Mouse (Mus musculus) E14TG2a.4 (cell line): ENCODE results near the gene Schip1.

ENCODE experiments used
- H3K27me3 ChIP-seq: 2 replicates; pipeline ENCODE4 v1.6.1; 2014; ENCODE audit warnings: low read length, control low read depth; ENCODE audit not compliant: insufficient read depth
- H3K36me3 ChIP-seq: 2 replicates; pipeline ENCODE4 v1.6.1; 2014; ENCODE audit warnings: low read length, control low read depth; ENCODE audit not compliant: insufficient read depth
- H3K4me1 ChIP-seq: replicated peaks from 2 replicates; pipeline ENCODE4 v1.6.1; 2014; ENCODE audit warnings: low read depth, low read length, control low read depth
- H3K4me3 ChIP-seq: replicated peaks from 2 replicates; pipeline ENCODE4 v1.5.1; 2014; ENCODE audit warnings: mild to moderate bottlenecking, low read length
- H3K9me3 ChIP-seq: 2 replicates; pipeline ENCODE4 v1.6.1; 2014; ENCODE audit warnings: low read length, control low read depth
- CTCF ChIP-seq: conservative IDR thresholded peaks from 2 replicates; pipeline ENCODE4 v1.5.1; 2014; ENCODE audit warnings: low read length
- NANOG ChIP-seq: IDR thresholded peaks from 2 replicates; pipeline ENCODE4 v1.6.1; 2014; ENCODE audit warnings: borderline replicate concordance, low read length, mixed read lengths
- POU5F1 ChIP-seq: IDR thresholded peaks from 2 replicates; pipeline ENCODE4 v1.6.1; 2014; ENCODE audit warnings: low read length, borderline replicate concordance

The Schip1 gene

DNA sequence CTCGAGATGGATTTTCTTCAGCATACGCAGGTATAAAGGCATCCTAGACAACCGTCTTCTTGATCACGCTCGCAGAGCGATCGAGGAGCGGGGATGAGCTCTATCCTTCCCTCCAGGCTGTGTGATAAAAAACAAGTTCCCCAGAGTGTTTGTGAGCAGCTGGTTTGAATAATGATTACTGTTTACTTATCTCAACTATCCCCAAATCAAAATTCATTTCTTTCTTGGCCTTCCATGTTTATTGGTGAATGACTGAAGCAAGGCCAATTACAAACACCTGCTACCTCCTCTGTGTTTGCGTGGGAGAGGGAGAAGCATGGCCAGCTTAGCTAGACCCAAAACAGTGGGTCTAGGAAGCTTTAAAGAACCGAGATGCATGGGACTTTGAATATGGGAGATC lies 540.4 kb downstream of the Schip1 start:
- H3K4me1 ChIP-seq: peaks cover 52% of the 10 kb centered on the region
- TF ChIP-seq CTCF (no peak), POU5F1 (no peak), NANOG (no peak)
- H3K36me3 ChIP-seq: peaks cover 63% of the 10 kb centered on the region
- H3K9me3 ChIP-seq: no peaks in the 10 kb centered on the region
- H3K27me3 ChIP-seq: no peaks in the 10 kb centered on the region
- H3K4me3 ChIP-seq: no peak overlapping the region

DNA sequence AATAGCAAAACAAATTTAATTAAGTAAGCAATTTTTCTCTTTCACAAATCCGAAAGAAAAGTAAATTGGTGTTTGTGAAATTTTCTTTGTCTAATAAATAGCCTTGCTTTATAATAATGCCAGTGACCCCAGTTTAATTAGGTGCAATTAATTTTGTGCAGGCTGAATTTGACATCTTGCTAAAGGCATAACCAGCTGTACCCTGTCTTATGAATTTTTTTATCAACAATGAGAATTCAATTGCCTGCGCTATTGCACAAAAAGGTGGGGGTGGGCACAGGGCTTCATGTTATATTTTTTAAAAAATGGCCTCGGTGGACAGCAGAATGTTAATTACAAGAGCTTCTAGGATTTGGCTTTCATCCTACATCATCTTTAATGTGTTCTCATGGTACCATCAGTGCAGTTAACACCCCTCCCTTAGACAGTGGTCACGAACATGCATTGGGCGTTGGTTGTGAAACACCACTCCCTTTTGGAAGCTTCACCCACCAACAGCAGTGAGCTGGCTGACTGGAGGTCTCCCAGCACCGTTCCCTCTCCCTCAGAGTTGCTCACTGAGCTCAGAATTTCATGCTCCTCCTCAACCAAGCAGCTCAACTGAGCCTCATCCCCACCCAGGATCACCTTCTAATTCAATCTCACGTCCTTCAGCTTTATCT lies 541.5 kb downstream of the Schip1 start:
- TF ChIP-seq POU5F1: no peak
- TF ChIP-seq NANOG: no peak
- TF ChIP-seq CTCF: no peak
- Histone ChIP-seq H3K4me3 (no peak overlapping the region), H3K27me3 (no peaks in the 10 kb centered on the region), H3K4me1 (peaks cover 52% of the 10 kb centered on the region), H3K36me3 (peaks cover 65% of the 10 kb centered on the region), H3K9me3 (no peaks in the 10 kb centered on the region)

DNA sequence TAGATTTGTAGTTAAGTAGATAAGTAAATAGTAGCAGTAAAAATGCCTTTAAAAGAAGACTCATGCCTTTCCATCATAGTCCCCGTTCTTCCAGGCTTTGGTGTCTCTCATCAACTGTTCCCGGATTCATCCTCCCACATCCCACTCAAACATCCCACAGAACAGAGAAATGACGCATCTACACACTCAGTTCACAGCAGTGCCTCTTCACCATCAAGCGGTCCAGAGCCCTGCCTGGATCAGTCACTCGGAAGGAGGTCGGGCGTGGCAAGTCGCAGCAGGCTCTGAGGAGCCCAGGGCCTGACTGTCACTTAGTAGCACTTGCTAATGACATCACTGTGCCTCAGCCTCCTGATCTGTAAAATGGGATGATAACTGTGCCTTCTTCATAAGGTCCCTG lies 542.1 kb downstream of the Schip1 start:
- no peaks in the 10 kb centered on the region for H3K9me3 ChIP-seq
- no peak overlapping the region for H3K4me3 ChIP-seq
- H3K4me1 ChIP-seq: peaks cover 52% of the 10 kb centered on the region
- no peaks in the 10 kb centered on the region for H3K27me3 ChIP-seq
- peaks cover 67% of the 10 kb centered on the region for H3K36me3 ChIP-seq
- TF ChIP-seq CTCF (no peak), POU5F1 (no peak), NANOG (no peak)

DNA sequence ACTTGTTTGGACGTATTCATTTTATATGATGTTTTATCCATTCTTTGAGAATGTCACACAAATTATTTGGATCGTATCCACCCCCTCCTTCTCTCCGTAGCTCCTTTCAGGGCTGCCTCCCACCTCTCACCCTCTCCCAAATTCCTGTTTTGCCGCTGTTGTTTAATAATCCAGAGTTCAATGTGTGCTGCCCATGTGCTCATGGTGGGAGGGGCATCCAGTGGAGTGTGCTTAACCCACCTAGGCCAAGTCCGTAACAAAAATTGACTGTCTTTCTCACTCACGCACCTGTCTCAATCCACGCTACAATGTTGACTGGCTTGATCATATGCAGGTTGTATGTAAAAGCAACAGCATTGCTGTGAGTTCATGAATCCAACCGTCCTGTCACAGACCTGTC lies 542.7 kb downstream of the Schip1 start:
- H3K4me1 ChIP-seq: peaks cover 52% of the 10 kb centered on the region
- no peak overlapping the region for H3K4me3 ChIP-seq
- TF ChIP-seq CTCF (no peak), NANOG (no peak), POU5F1 (no peak)
- H3K27me3 ChIP-seq: no peaks in the 10 kb centered on the region
- H3K36me3 ChIP-seq: peaks cover 61% of the 10 kb centered on the region
- H3K9me3 ChIP-seq: no peaks in the 10 kb centered on the region

DNA sequence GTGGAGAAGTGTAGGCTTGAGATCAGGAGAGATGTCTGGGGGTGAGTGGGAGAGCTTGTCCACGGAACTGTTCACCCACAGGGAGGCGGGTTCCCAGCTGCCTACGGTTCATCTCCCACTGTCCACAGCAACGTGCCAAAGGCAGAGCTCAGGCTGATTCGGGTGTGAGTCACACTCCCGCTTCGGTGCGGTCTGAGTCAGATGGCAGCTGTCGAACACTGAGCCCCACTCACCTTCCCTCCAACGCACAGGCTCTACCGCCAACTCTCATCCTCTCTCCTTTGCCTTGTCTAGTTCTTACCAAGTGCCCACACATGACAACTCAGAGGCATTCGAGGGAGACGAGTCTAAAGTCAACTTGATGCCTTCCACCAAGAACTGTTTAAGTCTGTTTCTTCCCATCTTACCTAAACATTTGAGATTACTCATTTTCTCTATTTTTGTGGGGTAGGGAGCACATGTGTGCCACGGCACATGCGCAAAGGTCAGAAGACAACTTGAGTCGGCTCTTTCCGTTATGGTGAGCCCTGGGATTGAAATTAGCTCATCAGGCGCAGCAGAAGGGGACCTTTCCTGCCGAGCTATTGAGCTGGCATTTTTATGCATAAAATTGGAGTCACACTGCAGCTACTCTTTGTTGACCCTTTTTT lies 544.4 kb downstream of the Schip1 start:
- Histone ChIP-seq H3K9me3 (no peaks in the 10 kb centered on the region), H3K4me3 (peak overlapping the region; percentile 45; the same call in 1 of the 2 replicates), H3K27me3 (no peaks in the 10 kb centered on the region), H3K36me3 (peaks cover 58% of the 10 kb centered on the region), H3K4me1 (peaks cover 56% of the 10 kb centered on the region)
- TF ChIP-seq NANOG (no peak), POU5F1 (no peak), CTCF (no peak)

DNA sequence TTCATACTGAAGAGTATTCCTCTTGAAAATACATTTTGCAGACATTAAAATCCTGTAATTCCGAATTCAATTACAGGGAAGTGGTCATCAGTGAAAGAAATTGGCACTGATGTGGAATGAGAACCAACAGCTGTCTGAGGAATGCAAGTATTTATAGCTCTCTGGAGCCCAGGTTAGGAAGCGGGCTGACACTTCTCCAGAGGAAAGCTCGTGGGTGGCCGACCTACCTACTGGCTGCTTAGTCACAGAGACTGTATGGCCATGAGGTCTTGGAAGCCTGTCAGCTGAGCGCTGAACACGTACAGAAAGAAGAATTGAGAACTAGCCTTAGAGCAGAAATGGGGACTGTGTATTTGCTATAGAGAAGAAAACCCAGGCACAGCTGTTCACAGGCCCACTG lies 545.4 kb downstream of the Schip1 start:
- H3K9me3 ChIP-seq: no peaks in the 10 kb centered on the region
- H3K27me3 ChIP-seq: no peaks in the 10 kb centered on the region
- no peak overlapping the region for H3K4me3 ChIP-seq
- peaks cover 57% of the 10 kb centered on the region for H3K4me1 ChIP-seq
- peaks cover 55% of the 10 kb centered on the region for H3K36me3 ChIP-seq
- TF ChIP-seq POU5F1 (no peak), NANOG (no peak), CTCF (no peak)

DNA sequence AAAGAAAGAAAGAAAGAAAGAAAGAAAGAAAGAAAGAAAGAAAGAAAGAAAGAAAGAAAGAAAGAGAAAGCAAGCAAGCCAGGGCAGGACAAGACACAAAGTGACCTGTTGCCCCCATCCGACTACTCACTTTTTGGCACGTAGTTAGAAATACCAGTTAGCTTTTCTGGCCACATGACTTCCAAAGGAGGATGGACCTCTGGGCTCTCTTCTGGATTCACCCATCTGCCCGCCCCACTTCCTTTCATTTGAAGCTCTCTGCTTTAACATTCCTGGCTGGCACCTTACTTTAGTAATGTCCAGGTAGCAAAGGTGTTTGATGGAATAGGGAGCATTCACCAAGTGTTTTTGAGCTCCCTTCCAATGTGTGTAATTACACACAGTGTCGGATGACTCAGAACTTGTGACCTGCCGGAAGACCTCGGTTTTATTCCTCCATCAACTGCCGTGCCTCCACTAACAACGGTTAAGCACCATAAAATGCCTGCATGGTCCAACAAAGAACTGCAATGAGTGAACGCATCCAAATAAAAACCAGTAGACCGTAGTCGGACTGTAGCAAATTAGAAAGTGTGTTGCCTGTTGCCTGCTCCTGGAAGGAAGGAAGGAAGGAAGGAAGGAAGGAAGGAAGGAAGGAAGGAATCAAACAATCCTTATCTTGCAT lies 546.1 kb downstream of the Schip1 start:
- H3K4me3 ChIP-seq: no peak overlapping the region
- TF ChIP-seq CTCF (no peak), POU5F1 (no peak), NANOG (no peak)
- no peaks in the 10 kb centered on the region for H3K9me3 ChIP-seq
- no peaks in the 10 kb centered on the region for H3K27me3 ChIP-seq
- H3K36me3 ChIP-seq: peaks cover 55% of the 10 kb centered on the region
- peaks cover 63% of the 10 kb centered on the region for H3K4me1 ChIP-seq

DNA sequence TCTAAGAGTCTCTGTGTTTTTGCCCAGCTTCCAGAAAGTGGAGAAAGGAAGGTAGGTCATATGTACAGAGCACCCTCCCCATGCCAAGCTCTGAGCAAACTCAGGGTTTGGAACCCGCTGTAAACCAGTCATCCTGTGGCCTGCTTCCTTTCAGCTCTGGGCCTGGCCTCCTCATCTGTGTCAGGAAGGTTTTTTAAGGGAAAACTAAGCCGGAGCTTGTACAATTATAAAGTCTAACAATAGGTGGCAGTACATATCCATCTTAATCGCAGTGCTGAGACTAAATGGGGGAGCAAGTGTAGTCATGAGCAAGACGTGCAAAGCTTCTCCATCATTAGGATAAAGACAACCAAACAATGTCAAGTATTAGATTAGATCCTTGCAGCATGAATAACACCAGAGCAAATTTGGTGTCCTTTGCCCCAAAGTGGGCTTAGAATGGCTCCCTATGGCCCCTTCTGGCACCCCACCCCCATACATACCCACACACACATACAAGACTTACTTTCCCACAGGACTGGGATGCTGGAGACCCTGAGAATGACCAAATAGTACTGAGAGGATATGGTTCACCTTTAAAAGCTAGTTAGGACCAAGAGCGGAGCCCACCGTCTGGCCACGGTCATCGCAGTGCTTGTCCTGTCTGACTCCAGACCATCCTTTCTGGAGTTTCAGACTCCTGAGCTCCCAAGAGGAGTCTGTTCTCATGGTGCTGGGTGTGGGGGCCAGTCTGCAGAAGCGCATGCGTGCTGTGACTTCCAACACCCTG lies 550.6 kb downstream of the Schip1 start:
- Histone ChIP-seq H3K9me3 (no peaks in the 10 kb centered on the region), H3K27me3 (no peaks in the 10 kb centered on the region), H3K4me1 (peaks cover 59% of the 10 kb centered on the region), H3K4me3 (no peak overlapping the region), H3K36me3 (peaks cover 76% of the 10 kb centered on the region)
- no peak for TF ChIP-seq NANOG
- no peak for TF ChIP-seq POU5F1
- TF ChIP-seq CTCF: peak; percentile 35
